Mouse (Mus musculus) lung, postnatal 0 days (tissue): ENCODE results near the gene Angpt4. TPM values are rescaled to one million over a fixed set of nuclear protein-coding genes. Genes with fewer than 3 reads are reported as not detected.

Experiments
- ATAC-seq: fragments of 200-750 bp; cut with Nextera tagmentation; 2 replicates; pipeline ENCODE4 v1.8.0; 2017; ENCODE audit warnings: moderate library complexity
- DNase-seq: peaks from one replicate; pipeline ENCODE4 v3.0.0-alpha.2; 2016; ENCODE audit warnings: low spot score
- H3K27ac ChIP-seq: fragments of 300-500 bp; sonication (generic); 2 replicates; pipeline ENCODE4 v1.5.1; 2014; ENCODE audit warnings: antibody characterized with exemption, mild to moderate bottlenecking, low read length, mixed read lengths
- H3K27me3 ChIP-seq: fragments of 300-500 bp; sonication (generic); replicated peaks from 2 replicates; pipeline ENCODE4 v1.6.1; 2014; ENCODE audit warnings: low read length, mixed read lengths; ENCODE audit not compliant: insufficient read depth
- H3K36me3 ChIP-seq: fragments of 300-500 bp; sonication (generic); 2 replicates; pipeline ENCODE4 v1.6.1; 2014; ENCODE audit warnings: low read length, mixed read lengths; ENCODE audit not compliant: insufficient read depth
- H3K4me1 ChIP-seq: fragments of 300-500 bp; sonication (generic); 2 replicates; pipeline ENCODE4 v1.6.1; 2014; ENCODE audit warnings: antibody characterized with exemption, low read depth, low read length, mixed read lengths; ENCODE audit not compliant: insufficient read depth
- H3K4me2 ChIP-seq: fragments of 300-500 bp; sonication (generic); replicated peaks from 2 replicates; pipeline ENCODE4 v1.6.1; 2014; ENCODE audit warnings: low read depth, mild to moderate bottlenecking, low read length, moderate library complexity, mixed read lengths
- H3K4me3 ChIP-seq: fragments of 300-500 bp; sonication (generic); 2 replicates; pipeline ENCODE4 v1.5.1; 2014; ENCODE audit warnings: low read depth, low read length
- H3K9ac ChIP-seq: fragments of 300-500 bp; sonication (generic); replicated peaks from 2 replicates; pipeline ENCODE4 v1.6.1; 2014; ENCODE audit warnings: low read depth, mild to moderate bottlenecking
- H3K9me3 ChIP-seq: fragments of 300-500 bp; sonication (generic); 2 replicates; pipeline ENCODE4 v1.6.1; 2016; ENCODE audit warnings: low read length, mixed read lengths
- CTCF ChIP-seq: IDR thresholded peaks from 2 replicates; pipeline ENCODE4 v1.5.1; 2016; ENCODE audit warnings: antibody characterized with exemption, mild to moderate bottlenecking
- EP300 ChIP-seq: IDR thresholded peaks from 2 replicates; pipeline ENCODE4 v1.6.1; 2016; ENCODE audit warnings: antibody characterized with exemption, mild to moderate bottlenecking, control low read depth
- WGBS: fragments of 180-500 bp; shearing (Covaris S2); extraction: QIAGEN DNeasy Blood & Tissue Kit; methylation state at CpG from one replicate; pipeline ENCODE4 v1.1.7; 2014; 5-methylcytosine and 5-hydroxymethylcytosine counted together
- polyA plus RNA-seq: library from polyadenylated mRNA; unstranded; fragments of >200 nt; fragmentation: Nextera tagmentation; extraction: Ambion mirVana; gene quantifications from 2 replicates; pipeline ENCODE4 v1.2.1, GENCODE M21; 2015

Gene Angpt4
- polyA plus RNA-seq, 1 experiment from 2014 or later, result 0.13 TPM

GRCm38 (mm10) chr2:151930389-151931074 is 19.5 kb downstream of the Angpt4 start:
- no peak overlapping the region for H3K4me2 ChIP-seq
- ATAC-seq, result peak; percentile 33; the same call in 1 of the 2 replicates
- H3K9me3 ChIP-seq, result no peaks in the 10 kb centered on the region
- H3K4me3 ChIP-seq, result no peak overlapping the region
- no peaks in the 10 kb centered on the region for H3K27me3 ChIP-seq
- no peaks in the 10 kb centered on the region for H3K36me3 ChIP-seq
- no peak overlapping the region for H3K9ac ChIP-seq
- no peak for TF ChIP-seq EP300
- peak; percentile 95 for TF ChIP-seq CTCF
- H3K27ac ChIP-seq, result no peak overlapping the region
- 30% methylated on average over 7 of the region's 7 CpGs for WGBS
- DNase-seq, result peak; percentile 80
- H3K4me1 ChIP-seq, result no peaks in the 10 kb centered on the region

- Histone ChIP-seq H3K4me1 (peaks cover 3% of the 10 kb centered on the region; the same call in 1 of the 2 replicates), H3K4me3 (no peak overlapping the region), H3K27ac (no peak overlapping the region), H3K9me3 (no peaks in the 10 kb centered on the region), H3K9ac (no peak overlapping the region), H3K36me3 (no peaks in the 10 kb centered on the region), H3K4me2 (no peak overlapping the region), H3K27me3 (no peaks in the 10 kb centered on the region)
- DNase-seq (peak; percentile 42), ATAC-seq (no peak)
- TF ChIP-seq CTCF, result no peak
- TF ChIP-seq EP300, result no peak
- WGBS, result 33% methylated on average over 3 of the region's 3 CpGs
These were observed 26.9 kb downstream of the Angpt4 start for GRCm38 (mm10) chr2:151937893-151938292.

- peaks cover 3% of the 10 kb centered on the region; the same call in 1 of the 2 replicates for H3K4me1 ChIP-seq
- H3K9ac ChIP-seq, result no peak overlapping the region
- peak; percentile 41; the same call in 1 of the 2 replicates for ATAC-seq
- H3K9me3 ChIP-seq, result no peaks in the 10 kb centered on the region
- H3K4me2 ChIP-seq, result no peak overlapping the region
- no peak for DNase-seq
- H3K4me3 ChIP-seq, result no peak overlapping the region
- 0 out of 2 replicates have a peak, but pooled peaks have one; percentile 1 for TF ChIP-seq CTCF
- TF ChIP-seq EP300, result no peak
- no peak overlapping the region for H3K27ac ChIP-seq
- no peaks in the 10 kb centered on the region for H3K27me3 ChIP-seq
- 43% methylated on average over 10 of the region's 11 CpGs for WGBS
- H3K36me3 ChIP-seq, result no peaks in the 10 kb centered on the region
These were observed 27.8 kb downstream of the Angpt4 start for GRCm38 (mm10) chr2:151938780-151939200.

- H3K9ac ChIP-seq, result no peak overlapping the region
- DNase-seq (no peak), ATAC-seq (no peak; the same call in 1 of the 2 replicates)
- no peaks in the 10 kb centered on the region for H3K27me3 ChIP-seq
- H3K27ac ChIP-seq, result no peak overlapping the region
- no peaks in the 10 kb centered on the region for H3K9me3 ChIP-seq
- peaks cover 3% of the 10 kb centered on the region; the same call in 1 of the 2 replicates for H3K4me1 ChIP-seq
- no peak overlapping the region for H3K4me2 ChIP-seq
- WGBS, result 65% methylated on average over 5 of the region's 5 CpGs
- no peak overlapping the region for H3K4me3 ChIP-seq
- TF ChIP-seq EP300 (no peak), CTCF (no peak)
- no peaks in the 10 kb centered on the region for H3K36me3 ChIP-seq
These were observed 28.8 kb downstream of the Angpt4 start for GRCm38 (mm10) chr2:151939651-151940420.

- Histone ChIP-seq H3K27me3 (no peaks in the 10 kb centered on the region), H3K27ac (no peak overlapping the region), H3K4me2 (no peak overlapping the region), H3K9me3 (no peaks in the 10 kb centered on the region), H3K36me3 (no peaks in the 10 kb centered on the region), H3K9ac (no peak overlapping the region), H3K4me1 (peaks cover 3% of the 10 kb centered on the region; the same call in 1 of the 2 replicates), H3K4me3 (no peak overlapping the region)
- ATAC-seq (peak; percentile 72), DNase-seq (peak; percentile 59)
- WGBS, result 54% methylated on average over 2 of the region's 2 CpGs
- TF ChIP-seq CTCF (peak; percentile 83), EP300 (no peak)
These were observed 30.3 kb downstream of the Angpt4 start for GRCm38 (mm10) chr2:151941269-151941668.

- Histone ChIP-seq H3K9me3 (no peaks in the 10 kb centered on the region), H3K27me3 (no peaks in the 10 kb centered on the region), H3K9ac (no peak overlapping the region), H3K4me3 (no peak overlapping the region), H3K4me1 (no peaks in the 10 kb centered on the region), H3K27ac (no peak overlapping the region), H3K4me2 (no peak overlapping the region), H3K36me3 (no peaks in the 10 kb centered on the region)
- DNase-seq (no peak), ATAC-seq (no peak)
- TF ChIP-seq EP300 (no peak), CTCF (no peak)
- 42% methylated on average over 2 of the region's 2 CpGs for WGBS
These were observed 33.1 kb downstream of the Angpt4 start for GRCm38 (mm10) chr2:151944106-151944505.
